Mouse (Mus musculus): ENCODE measurements around the gene Krtap4-2.
"Not testable (repeated sequence)": the region's sequence is repeated elsewhere in the genome, so short reads cannot be mapped to it uniquely, and the experiment has no call there.

The Krtap4-2 gene

GRCm38 (mm10) chr11:99634653-99635134 lies at the start of gene Krtap4-2:
Krtap4-2 (minus strand) TSS chr11:99635084.
- no peak for DNase-seq (ENCODE audit: low spot score)

GRCm38 (mm10) chr11:99683481-99683880 lies 48.6 kb upstream of the Krtap4-2 start:
- no peak for DNase-seq (ENCODE audit: low spot score)

- no peak for DNase-seq (ENCODE audit: low spot score)
Observed at GRCm38 (mm10) chr11:99665860-99666259, 31.0 kb upstream of the Krtap4-2 start, which contains the start of gene Krtap4-6. Krtap4-6 (minus strand) TSS chr11:99665960.

GRCm38 (mm10) chr11:99662802-99663201 lies 27.9 kb upstream of the Krtap4-2 start:
- no peak for DNase-seq (ENCODE audit: low spot score)

GRCm38 (mm10) chr11:99659256-99659655 lies 24.4 kb upstream of the Krtap4-2 start:
- no peak for DNase-seq (ENCODE audit: low spot score)

- not testable (repeated sequence) for DNase-seq (ENCODE audit: low spot score)
Observed at GRCm38 (mm10) chr11:99658467-99659010, 23.7 kb upstream of the Krtap4-2 start, which contains the start of gene Gm11563. Gm11563 (minus strand) TSS chr11:99658960.

- no peak for DNase-seq (ENCODE audit: low spot score)
Observed at GRCm38 (mm10) chr11:99657051-99657450, 22.2 kb upstream of the Krtap4-2 start.

GRCm38 (mm10) chr11:99650136-99650535 lies 15.3 kb upstream of the Krtap4-2 start, which contains the start of gene Gm11555:
Gm11555 (minus strand) TSS chr11:99650236.
- no peak for DNase-seq (ENCODE audit: low spot score)

DNA sequence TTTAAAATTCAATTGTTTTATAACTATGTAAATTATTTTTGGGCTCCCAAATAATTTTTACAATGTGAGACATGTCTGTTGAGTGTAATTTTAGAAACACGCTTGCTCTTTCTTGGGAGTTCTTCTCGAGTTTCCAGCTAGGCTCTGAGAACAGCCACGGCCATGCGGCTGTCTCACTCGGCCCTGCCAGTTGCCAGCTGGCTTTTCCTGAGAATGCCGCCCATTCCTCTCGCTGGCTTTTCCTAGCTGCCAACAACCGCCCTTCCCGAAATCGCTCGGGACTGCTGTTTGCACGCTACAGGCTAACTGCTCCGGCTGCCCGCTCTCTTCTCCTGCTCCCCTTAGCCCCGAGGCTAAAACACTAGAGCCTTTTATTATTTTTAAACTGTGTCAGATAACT lies 11.6 kb upstream of the Krtap4-2 start:
- no peak for DNase-seq (ENCODE audit: low spot score)

DNA sequence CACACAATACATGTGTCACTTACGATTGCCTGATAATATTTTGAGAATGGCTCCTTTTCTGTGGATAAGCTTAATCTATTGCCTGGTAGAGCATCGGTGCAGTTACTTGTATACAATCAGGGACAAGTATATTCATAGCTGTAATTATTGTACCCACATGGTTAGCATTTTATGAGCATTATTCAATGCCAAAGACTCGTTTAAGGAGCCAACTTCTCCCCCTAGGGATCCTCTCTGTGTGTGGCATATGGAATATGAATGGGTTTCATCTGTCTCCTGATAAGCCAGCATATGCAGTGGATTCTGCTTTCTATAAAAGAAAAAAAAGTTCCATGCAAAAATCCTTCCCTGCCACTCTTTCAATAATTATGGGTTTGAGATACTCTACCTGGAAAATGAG lies 9.5 kb upstream of the Krtap4-2 start:
- DNase-seq (ENCODE audit: low spot score) = no peak

DNA sequence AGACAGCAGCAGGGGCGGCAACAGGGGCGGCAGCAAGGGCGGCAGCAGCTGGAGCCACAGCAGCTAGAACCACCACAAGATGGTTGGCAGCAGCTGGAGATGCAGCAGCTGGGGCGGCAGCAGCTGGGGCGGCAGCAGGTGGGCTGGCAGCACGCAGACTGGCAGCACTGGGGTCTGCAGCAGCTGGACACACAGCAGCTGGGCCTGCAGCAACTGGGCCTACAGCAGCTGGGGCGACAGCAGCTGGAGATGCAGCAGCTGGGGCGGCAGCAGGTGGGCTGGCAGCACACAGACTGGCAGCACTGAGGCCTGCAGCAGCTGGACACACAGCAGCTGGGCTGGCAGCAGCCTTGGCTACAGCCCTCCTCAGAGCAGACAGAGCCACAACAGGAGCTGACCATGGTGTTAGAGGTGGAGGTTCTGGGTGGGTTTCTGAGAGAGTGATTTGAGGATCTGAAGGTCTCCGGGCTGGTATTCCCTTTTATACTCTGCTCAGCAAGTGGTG lies 8.8 kb upstream of the Krtap4-2 start, which contains the start of gene Krtap4-7:
Krtap4-7 (minus strand) TSS at position 455 of the 505 bp plus-strand sequence.
- DNase-seq (ENCODE audit: low spot score) = not testable (repeated sequence)

- DNase-seq (ENCODE audit: low spot score) = no peak
Observed at GRCm38 (mm10) chr11:99640926-99641325, 6.0 kb upstream of the Krtap4-2 start.

DNA sequence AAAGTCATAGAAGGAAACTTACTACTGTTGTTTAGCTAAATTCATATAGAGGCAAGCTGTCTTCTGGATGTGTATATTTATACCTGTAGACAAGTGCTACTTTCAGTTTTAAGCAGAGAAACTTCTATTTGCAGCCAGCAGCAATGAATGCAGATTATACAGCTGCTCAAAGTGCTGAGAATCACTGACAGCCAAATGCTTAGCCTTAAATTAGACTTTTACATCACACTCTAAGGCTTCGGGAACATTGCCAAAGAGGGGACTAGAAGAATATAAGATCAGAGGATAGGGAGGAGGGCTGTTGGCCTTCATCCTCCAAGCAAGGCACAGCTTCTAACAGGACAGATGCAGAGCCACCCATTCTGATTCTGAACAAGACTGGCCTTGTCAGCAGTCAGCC lies 2.2 kb upstream of the Krtap4-2 start:
- DNase-seq (ENCODE audit: low spot score) = no peak

DNA sequence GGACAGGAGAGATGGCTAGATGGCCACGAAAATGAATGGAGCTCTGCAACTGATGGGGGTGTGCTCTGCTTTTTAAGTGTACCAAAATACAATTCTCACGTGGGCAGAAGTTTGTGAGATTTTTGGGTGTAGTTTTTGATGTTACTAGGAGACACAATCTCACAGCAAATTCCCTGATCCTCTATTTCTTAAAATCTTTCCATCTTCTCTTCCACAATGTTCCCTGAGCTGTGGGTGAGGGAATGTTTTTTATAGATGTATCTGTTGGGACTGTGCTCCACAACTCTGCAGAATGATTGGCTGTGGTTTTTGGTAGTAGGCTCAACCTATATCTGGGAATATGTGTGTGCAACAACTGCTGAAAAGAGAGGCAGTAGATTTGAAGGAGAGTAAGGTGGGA lies 1.6 kb downstream of the Krtap4-2 start:
- no peak for DNase-seq (ENCODE audit: low spot score)

DNA sequence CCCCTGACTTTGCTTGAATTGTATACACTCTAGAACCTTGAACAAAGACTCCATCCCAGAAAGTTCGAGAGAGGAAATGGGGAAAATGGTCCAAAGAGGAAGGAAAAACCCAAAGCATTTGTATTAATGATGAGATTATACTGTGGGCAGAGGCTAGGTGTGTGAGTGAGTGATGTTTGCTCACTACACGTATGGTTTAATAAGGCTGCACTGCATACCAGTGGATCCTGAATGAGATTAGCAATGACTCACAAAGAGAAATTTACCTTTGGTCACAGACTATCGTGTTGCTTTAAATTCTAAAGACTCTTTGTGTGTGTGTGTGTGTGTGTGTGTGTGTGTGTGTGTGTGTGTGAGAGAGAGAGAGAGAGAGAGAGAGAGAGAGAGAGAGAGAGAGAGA lies 4.0 kb downstream of the Krtap4-2 start:
- no peak for DNase-seq (ENCODE audit: low spot score)

- DNase-seq (ENCODE audit: low spot score) = no peak
Observed at GRCm38 (mm10) chr11:99628138-99628537, 6.7 kb downstream of the Krtap4-2 start, which contains the start of gene Krtap4-1. Krtap4-1 (minus strand) TSS chr11:99628238.

DNA sequence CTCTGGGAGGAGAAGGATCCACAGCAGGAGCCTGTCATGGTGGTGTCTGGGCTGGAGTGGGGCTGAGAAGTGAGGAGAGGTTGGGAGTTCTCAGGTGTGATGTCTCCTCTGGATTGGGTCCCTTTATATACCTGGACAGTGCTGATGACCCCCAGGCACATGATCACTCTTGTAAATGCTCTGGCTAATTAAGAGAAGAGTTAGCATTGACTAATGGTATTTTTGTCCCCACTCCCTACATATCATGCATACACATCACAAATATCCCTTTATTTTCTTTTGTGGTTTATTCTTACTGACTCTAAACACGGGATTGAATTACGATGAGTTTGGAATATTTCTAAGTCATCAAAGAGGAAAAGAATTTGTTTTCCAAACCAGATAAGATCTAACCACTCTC lies 14.5 kb downstream of the Krtap4-2 start, which contains the start of gene Gm11562:
Gm11562 (minus strand) TSS at position 101 of the 400 bp plus-strand sequence.
- DNase-seq (ENCODE audit: low spot score) = no peak

- DNase-seq (ENCODE audit: low spot score) = no peak
Observed at GRCm38 (mm10) chr11:99614796-99615363, 20.0 kb downstream of the Krtap4-2 start, which contains the start of gene Krtap2-4. Krtap2-4 (minus strand) TSS chr11:99614846.

DNA sequence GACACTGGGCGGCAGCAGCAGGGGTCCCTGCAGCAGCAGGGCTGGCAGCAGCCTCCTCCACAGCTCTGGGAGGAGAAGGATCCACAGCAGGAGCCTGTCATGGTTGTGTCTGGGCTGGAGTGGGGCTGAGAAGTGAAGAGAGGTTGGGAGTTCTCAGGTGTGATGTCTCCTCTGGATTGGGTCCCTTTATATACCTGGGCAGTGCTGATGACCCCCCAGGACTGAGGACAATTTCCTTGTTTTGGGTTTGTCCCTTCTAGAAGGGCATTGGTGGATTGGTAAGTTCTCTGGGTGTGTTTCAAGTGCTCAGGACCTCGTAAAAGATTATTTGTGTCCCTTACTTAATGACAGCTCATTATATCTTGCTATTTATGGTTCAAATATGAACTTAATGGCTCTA lies 24.8 kb downstream of the Krtap4-2 start, which contains the start of gene Gm11937:
Gm11937 (minus strand) TSS at position 101 of the 400 bp plus-strand sequence.
- not testable (repeated sequence) for DNase-seq (ENCODE audit: low spot score)

GRCm38 (mm10) chr11:99609126-99609525 lies 25.8 kb downstream of the Krtap4-2 start:
- DNase-seq (ENCODE audit: low spot score) = no peak

GRCm38 (mm10) chr11:99603208-99603607 lies 31.7 kb downstream of the Krtap4-2 start, which contains the start of gene Gm11938:
Gm11938 (minus strand) TSS chr11:99603308.
- DNase-seq (ENCODE audit: low spot score) = not testable (repeated sequence)

DNA sequence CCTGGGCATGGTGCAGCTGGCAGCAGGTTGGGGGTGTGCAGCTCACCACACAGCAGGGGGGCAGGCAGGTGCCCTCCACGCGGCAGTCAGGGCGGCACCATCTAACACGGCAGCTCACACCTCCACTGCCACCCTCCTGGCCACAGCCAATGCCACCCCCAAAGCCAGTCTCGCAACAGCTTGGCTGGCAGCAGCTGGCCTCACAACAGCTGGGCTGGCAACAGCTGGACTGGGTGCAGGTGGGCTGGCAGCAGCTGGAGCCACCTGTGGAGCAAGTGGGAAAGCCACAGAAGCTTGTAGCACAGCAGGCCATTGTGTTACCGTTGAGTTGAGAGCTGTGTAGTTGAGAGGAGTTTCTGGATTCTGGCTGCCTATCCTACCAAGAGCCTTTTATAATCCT lies 37.1 kb downstream of the Krtap4-2 start, which contains the start of gene Krtap9-3:
Krtap9-3 (minus strand) TSS at position 364 of the 400 bp plus-strand sequence.
- not testable (repeated sequence) for DNase-seq (ENCODE audit: low spot score)

GRCm38 (mm10) chr11:99590981-99591380 lies 43.9 kb downstream of the Krtap4-2 start, which contains the start of gene Krtap1-3:
Krtap1-3 (minus strand) TSS chr11:99591339.
- no peak for DNase-seq (ENCODE audit: low spot score)

All from ovary, postnatal 14 days (tissue).